Mouse (Mus musculus): ENCODE measurements around the gene Toe1.

DNA sequence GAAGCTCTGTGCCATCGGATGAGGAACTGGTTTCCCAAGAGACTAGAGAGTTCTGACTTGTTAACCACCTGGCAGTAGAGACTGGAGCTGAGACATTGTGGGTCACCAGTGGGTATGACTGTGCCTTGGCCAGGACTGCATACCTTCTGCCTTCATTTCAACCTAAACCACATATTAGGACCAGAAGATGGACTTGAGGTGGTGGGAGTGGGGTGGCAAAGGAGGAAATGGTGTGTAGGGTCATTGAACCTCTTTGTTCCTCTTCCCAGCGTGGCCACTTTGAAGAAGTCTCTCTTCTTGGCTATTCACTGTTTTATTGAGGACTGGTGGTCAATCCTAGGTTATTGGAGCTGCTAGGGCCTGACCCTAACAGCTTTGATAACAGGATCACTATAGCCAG is 26.1 kb downstream of the Toe1 start:
- TF ChIP-seq CTCF (IDR thresholded peaks at IDR 0.05; ENCODE audit: control insufficient read depth, insufficient read depth, low read length) (no peak), POLR2A (IDR thresholded peaks at IDR 0.05; ENCODE audit: borderline replicate concordance, control insufficient read depth, low read depth, low read length) (no peak)
